Mouse (Mus musculus) forebrain, embryonic 13.5 days (tissue): ENCODE data around the gene Nup93. TPM values are rescaled to one million over a fixed set of nuclear protein-coding genes. Genes with fewer than 3 reads are reported as not detected.

ENCODE experiments used
- ATAC-seq: fragments of 200-750 bp; cut with Nextera tagmentation; 2 replicates; pipeline ENCODE4 v1.8.0; 2017
- H3K27ac ChIP-seq: fragments of 300-500 bp; sonication (generic); 2 replicates; pipeline ENCODE4 v1.5.1; 2015; ENCODE audit warnings: inconsistent platforms, mild to moderate bottlenecking, moderate library complexity
- H3K27me3 ChIP-seq: fragments of 300-500 bp; sonication (generic); 2 replicates; pipeline ENCODE4 v1.6.1; 2015; ENCODE audit warnings: mild to moderate bottlenecking, inconsistent platforms
- H3K36me3 ChIP-seq: fragments of 300-500 bp; sonication (generic); 2 replicates; pipeline ENCODE4 v1.6.1; 2015; ENCODE audit warnings: mild to moderate bottlenecking, inconsistent platforms; ENCODE audit not compliant: poor library complexity, severe bottlenecking
- H3K4me1 ChIP-seq: fragments of 300-500 bp; sonication (generic); 2 replicates; pipeline ENCODE4 v1.6.1; 2015; ENCODE audit warnings: inconsistent platforms
- H3K4me2 ChIP-seq: fragments of 300-500 bp; sonication (generic); 2 replicates; pipeline ENCODE4 v1.6.1; 2015; ENCODE audit warnings: inconsistent platforms, mild to moderate bottlenecking, moderate library complexity
- H3K4me3 ChIP-seq: fragments of 300-500 bp; sonication (generic); 2 replicates; pipeline ENCODE4 v1.5.1; 2015; ENCODE audit warnings: mild to moderate bottlenecking, inconsistent platforms
- H3K9ac ChIP-seq: fragments of 300-500 bp; sonication (generic); 2 replicates; pipeline ENCODE4 v1.6.1; 2015; ENCODE audit warnings: mild to moderate bottlenecking, inconsistent platforms
- H3K9me3 ChIP-seq: fragments of 300-500 bp; sonication (generic); replicated peaks from 2 replicates; pipeline ENCODE4 v1.6.1; 2016; ENCODE audit warnings: inconsistent platforms
- WGBS: fragments of 180-500 bp; shearing (Covaris S2); methylation state at CpG from one replicate; pipeline ENCODE4 v1.1.7; 2015; 5-methylcytosine and 5-hydroxymethylcytosine counted together
- polyA plus RNA-seq: library from polyadenylated mRNA; unstranded; fragments of >200 nt; fragmentation: Nextera tagmentation; extraction: Ambion mirVana; gene quantifications from 2 replicates; pipeline ENCODE4 v1.2.1, GENCODE M21; 2015

Gene Nup93
- polyA plus RNA-seq, 1 experiment from 2014 or later = 83.6 TPM

DNA sequence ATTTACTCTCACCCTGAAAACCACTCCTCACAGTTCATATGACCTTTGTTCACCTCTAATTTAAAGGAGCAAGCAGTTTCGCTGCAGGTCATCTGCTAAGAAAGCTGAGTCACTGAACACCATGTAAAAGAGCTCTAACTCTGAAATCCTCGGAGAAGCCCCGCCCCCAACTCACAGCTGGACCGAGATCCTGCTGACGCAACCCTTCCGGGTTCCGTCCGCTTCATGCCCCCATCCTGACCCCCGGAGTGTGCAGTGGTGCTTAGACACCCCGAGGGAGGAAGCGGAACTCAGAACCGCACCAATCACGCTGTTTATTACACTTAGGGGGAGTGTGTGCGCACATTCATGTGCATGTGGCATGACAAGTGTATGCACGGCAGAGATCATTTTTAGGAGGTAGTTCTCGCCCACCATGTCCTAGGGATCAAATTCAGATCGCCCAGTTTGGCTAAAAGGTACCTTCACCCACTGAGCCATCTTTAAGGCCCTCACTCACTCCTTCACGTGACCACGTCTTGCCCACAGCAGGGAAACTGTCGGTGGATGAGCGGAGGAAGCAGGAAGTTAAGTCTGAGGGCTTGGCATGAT is 23.2 kb upstream of the Nup93 start:
- WGBS = 30% methylated on average over 21 of the region's 21 CpGs
- Histone ChIP-seq H3K36me3 (no peaks in the 10 kb centered on the region), H3K27ac (no peak overlapping the region), H3K4me2 (peak overlapping the region; percentile 53), H3K9ac (no peak overlapping the region), H3K4me3 (no peak overlapping the region), H3K4me1 (peaks cover 35% of the 10 kb centered on the region), H3K27me3 (peaks cover 16% of the 10 kb centered on the region), H3K9me3 (no peaks in the 10 kb centered on the region)
- ATAC-seq = no peak

GRCm38 (mm10) chr8:94192926-94193325 is 21.4 kb upstream of the Nup93 start:
- H3K27ac ChIP-seq = 0 out of 2 replicates have a peak overlapping the region, but pooled peaks have one; percentile 8
- H3K4me1 ChIP-seq = peaks cover 21% of the 10 kb centered on the region
- 52% methylated on average over 1 of the region's 1 CpGs for WGBS
- no peak overlapping the region for H3K4me2 ChIP-seq
- H3K36me3 ChIP-seq = no peaks in the 10 kb centered on the region
- no peak overlapping the region for H3K9ac ChIP-seq
- H3K4me3 ChIP-seq = no peak overlapping the region
- H3K9me3 ChIP-seq = no peaks in the 10 kb centered on the region
- no peak for ATAC-seq
- no peaks in the 10 kb centered on the region; the same call in 1 of the 2 replicates for H3K27me3 ChIP-seq

- Histone ChIP-seq H3K9ac (no peak overlapping the region), H3K4me1 (peaks cover 17% of the 10 kb centered on the region), H3K27me3 (no peaks in the 10 kb centered on the region; the same call in 1 of the 2 replicates), H3K4me2 (no peak overlapping the region), H3K4me3 (no peak overlapping the region), H3K36me3 (no peaks in the 10 kb centered on the region), H3K27ac (no peak overlapping the region), H3K9me3 (no peaks in the 10 kb centered on the region)
- WGBS = 92% methylated on average over 7 of the region's 7 CpGs
- no peak for ATAC-seq
Observed at GRCm38 (mm10) chr8:94194591-94195223, 19.7 kb upstream of the Nup93 start.

DNA sequence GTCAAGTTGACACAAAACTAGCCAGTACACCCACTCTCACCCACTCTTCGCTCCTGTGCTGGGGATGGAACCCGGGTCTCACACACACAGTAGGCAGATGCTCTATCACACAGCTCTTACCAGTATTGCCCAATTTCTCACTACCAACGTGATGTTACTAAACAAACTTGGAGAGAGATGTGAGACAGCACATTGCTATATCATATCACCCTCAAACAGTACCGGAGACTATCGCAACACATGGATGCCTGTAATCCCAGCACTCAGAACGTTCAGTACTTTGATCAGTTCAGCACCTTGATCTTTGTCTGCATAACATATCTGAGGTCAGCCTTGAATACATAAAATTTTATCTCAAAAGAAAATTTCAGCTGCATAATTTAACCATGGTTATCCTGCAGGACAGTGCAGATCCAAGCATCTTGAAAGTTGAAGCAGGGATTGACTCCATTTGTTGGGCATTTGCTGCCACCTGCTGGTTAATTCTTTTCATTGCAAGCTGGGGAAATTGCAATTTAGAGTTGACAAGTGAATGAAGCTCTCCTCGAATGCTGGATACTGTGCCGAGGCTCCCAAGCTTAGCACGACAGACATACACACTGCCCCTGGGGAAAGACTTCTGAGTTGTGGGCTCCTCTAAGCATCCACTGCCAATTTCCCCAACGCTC is 15.0 kb upstream of the Nup93 start:
- Histone ChIP-seq H3K27me3 (no peaks in the 10 kb centered on the region), H3K4me3 (no peak overlapping the region), H3K9ac (no peak overlapping the region), H3K36me3 (no peaks in the 10 kb centered on the region), H3K9me3 (no peaks in the 10 kb centered on the region), H3K4me1 (no peaks in the 10 kb centered on the region), H3K27ac (no peak overlapping the region), H3K4me2 (no peak overlapping the region)
- 44% methylated on average over 10 of the region's 10 CpGs for WGBS
- peak; percentile 68; the same call in 1 of the 2 replicates for ATAC-seq

- no peak overlapping the region for H3K4me2 ChIP-seq
- WGBS = 63% methylated on average over 3 of the region's 3 CpGs
Observed at GRCm38 (mm10) chr8:94204043-94204442, 10.3 kb upstream of the Nup93 start.

GRCm38 (mm10) chr8:94205736-94206135 is 8.6 kb upstream of the Nup93 start:
- no peak overlapping the region for H3K27ac ChIP-seq
- H3K4me3 ChIP-seq = no peak overlapping the region
- H3K4me2 ChIP-seq = no peak overlapping the region
- no peaks in the 10 kb centered on the region for H3K27me3 ChIP-seq
- no peaks in the 10 kb centered on the region for H3K4me1 ChIP-seq
- H3K9ac ChIP-seq = no peak overlapping the region
- WGBS = 15% methylated on average over 5 of the region's 5 CpGs
- no peaks in the 10 kb centered on the region for H3K9me3 ChIP-seq
- H3K36me3 ChIP-seq = no peaks in the 10 kb centered on the region
- ATAC-seq = 0 out of 2 replicates have a peak, but pooled peaks have one; percentile 57

More at GRCm38 (mm10) chr8:94204043-94204442, 10.3 kb upstream of the Nup93 start:
- Histone ChIP-seq H3K9me3 (no peaks in the 10 kb centered on the region), H3K27ac (no peak overlapping the region), H3K4me1 (no peaks in the 10 kb centered on the region), H3K9ac (no peak overlapping the region), H3K36me3 (no peaks in the 10 kb centered on the region), H3K4me3 (no peak overlapping the region), H3K27me3 (no peaks in the 10 kb centered on the region)
- no peak for ATAC-seq

DNA sequence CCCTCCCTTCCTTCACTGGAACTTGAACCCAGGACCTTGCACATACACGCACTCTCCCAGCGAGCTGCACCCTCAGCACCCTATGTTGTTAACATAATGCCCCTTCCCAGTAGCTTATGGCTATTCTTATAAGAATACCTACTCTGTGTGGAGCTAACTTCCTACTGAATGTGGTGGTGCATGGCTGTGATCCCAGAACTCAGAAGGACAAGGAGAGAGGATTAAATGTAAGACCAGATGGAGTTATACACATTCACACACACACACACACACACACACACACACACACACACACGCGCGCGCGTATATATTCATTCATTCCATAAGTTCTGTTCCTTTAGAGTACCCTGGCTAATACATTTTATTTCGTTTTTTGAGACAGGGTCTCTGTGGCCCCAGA is 8.1 kb upstream of the Nup93 start:
- no peaks in the 10 kb centered on the region for H3K4me1 ChIP-seq
- H3K9me3 ChIP-seq = no peaks in the 10 kb centered on the region
- no peak overlapping the region for H3K9ac ChIP-seq
- H3K4me2 ChIP-seq = no peak overlapping the region
- no peak overlapping the region for H3K4me3 ChIP-seq
- 77% methylated on average over 8 of the region's 8 CpGs for whole genome bisulfite sequencing
- no peak overlapping the region for H3K27ac ChIP-seq
- no peaks in the 10 kb centered on the region for H3K27me3 ChIP-seq
- no peaks in the 10 kb centered on the region for H3K36me3 ChIP-seq
- ATAC-seq = no peak

DNA sequence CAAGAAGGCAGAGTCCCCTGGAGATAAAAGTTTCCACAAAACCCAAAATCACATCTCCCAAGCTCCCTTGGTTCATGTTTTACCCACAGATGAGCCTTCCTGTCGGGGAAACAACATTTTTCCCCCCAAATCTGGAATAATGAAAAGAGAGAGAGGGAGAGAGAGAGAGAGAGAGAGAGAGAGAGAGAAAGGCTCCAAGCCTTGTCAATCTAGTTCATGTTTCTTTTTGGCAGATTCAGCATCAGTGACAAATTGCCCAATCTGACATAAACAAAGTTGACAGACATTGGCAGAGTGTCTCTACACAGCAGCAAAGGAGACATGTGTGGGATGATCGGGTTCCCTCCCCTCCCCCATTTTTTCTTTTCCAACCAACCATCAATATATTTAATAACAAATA is 6.9 kb upstream of the Nup93 start:
- 68% methylated on average over 2 of the region's 2 CpGs for WGBS

DNA sequence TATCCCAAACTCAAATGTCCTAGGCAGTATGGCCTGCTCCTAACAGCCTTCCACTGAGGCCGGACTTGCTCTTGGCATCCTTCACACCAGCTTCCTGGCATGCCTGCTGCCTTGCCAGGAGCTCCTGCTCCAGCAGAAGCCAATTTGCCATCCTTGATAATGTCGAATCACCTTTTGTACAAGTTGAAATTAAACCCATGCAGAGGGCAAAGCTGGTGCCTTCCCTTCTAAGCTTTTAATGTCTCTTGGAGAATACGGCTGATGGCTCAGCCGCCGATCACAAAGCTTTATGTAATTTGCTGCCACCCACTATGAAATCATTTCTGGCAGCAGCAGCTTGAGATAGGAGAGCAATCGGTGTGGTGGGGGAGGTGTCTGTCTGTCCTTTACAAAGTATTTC is 4.7 kb upstream of the Nup93 start:
- 0 out of 2 replicates have a peak overlapping the region, but pooled peaks have one; percentile 2 for H3K9ac ChIP-seq
- no peaks in the 10 kb centered on the region for H3K36me3 ChIP-seq
- H3K4me1 ChIP-seq = peaks cover 7% of the 10 kb centered on the region; the same call in 1 of the 2 replicates
- no peak overlapping the region for H3K4me2 ChIP-seq
- H3K9me3 ChIP-seq = no peaks in the 10 kb centered on the region
- H3K27me3 ChIP-seq = no peaks in the 10 kb centered on the region
- no peak overlapping the region for H3K27ac ChIP-seq
- H3K4me3 ChIP-seq = no peak overlapping the region
- ATAC-seq = no peak
- 76% methylated on average over 6 of the region's 6 CpGs for WGBS

More for the DNA sequence above, 6.9 kb upstream of the Nup93 start:
- no peaks in the 10 kb centered on the region for H3K36me3 ChIP-seq
- H3K4me1 ChIP-seq = no peaks in the 10 kb centered on the region
- no peaks in the 10 kb centered on the region for H3K9me3 ChIP-seq
- no peak overlapping the region for H3K4me2 ChIP-seq
- H3K27me3 ChIP-seq = no peaks in the 10 kb centered on the region
- no peak overlapping the region for H3K4me3 ChIP-seq
- no peak overlapping the region for H3K9ac ChIP-seq
- ATAC-seq = no peak
- no peak overlapping the region for H3K27ac ChIP-seq

DNA sequence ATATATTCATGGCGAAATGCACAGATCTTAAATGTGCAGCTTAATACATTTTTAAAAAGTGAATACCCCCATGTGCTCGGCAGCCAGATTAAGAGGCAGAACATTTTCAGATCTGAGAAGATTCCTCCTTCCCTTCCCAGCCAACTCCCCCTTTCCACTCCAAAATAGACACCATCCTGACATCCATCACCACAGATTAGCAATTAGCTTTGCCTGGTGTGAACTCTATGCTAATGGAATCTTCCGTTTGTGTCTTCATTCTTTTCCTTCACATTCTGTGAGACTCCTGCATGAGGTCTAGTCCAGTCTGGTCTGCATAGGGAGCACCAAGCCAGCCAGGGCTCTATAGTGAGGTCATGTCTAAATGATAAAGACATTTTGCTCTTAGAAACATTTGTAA is 4.1 kb upstream of the Nup93 start:
- H3K36me3 ChIP-seq = no peaks in the 10 kb centered on the region
- no peak overlapping the region for H3K4me3 ChIP-seq
- peaks cover 12% of the 10 kb centered on the region for H3K4me1 ChIP-seq
- WGBS = 77% methylated on average over 3 of the region's 3 CpGs
- H3K9ac ChIP-seq = no peak overlapping the region
- ATAC-seq = no peak
- no peaks in the 10 kb centered on the region for H3K9me3 ChIP-seq
- no peak overlapping the region for H3K27ac ChIP-seq
- H3K27me3 ChIP-seq = no peaks in the 10 kb centered on the region
- H3K4me2 ChIP-seq = no peak overlapping the region

- Histone ChIP-seq H3K27me3 (no peaks in the 10 kb centered on the region), H3K9ac (peak overlapping the region; percentile 1; the same call in 1 of the 2 replicates), H3K36me3 (no peaks in the 10 kb centered on the region), H3K4me3 (peak overlapping the region; percentile 87), H3K9me3 (no peaks in the 10 kb centered on the region), H3K4me2 (peak overlapping the region; percentile 92), H3K27ac (no peak overlapping the region), H3K4me1 (peaks cover 29% of the 10 kb centered on the region)
- WGBS = 36% methylated on average over 6 of the region's 6 CpGs
- no peak for ATAC-seq
Observed at GRCm38 (mm10) chr8:94213819-94214218, 545 bp upstream of the Nup93 start.

GRCm38 (mm10) chr8:94227381-94227939 is 13.1 kb downstream of the Nup93 start:
- WGBS = 91% methylated on average over 7 of the region's 7 CpGs
- Histone ChIP-seq H3K27ac (no peak overlapping the region), H3K4me1 (no peaks in the 10 kb centered on the region), H3K27me3 (no peaks in the 10 kb centered on the region), H3K9ac (no peak overlapping the region), H3K4me2 (no peak overlapping the region), H3K4me3 (no peak overlapping the region), H3K36me3 (peaks cover 28% of the 10 kb centered on the region), H3K9me3 (no peaks in the 10 kb centered on the region)
- no peak for ATAC-seq
